ENCODE assay signal across 18 mouse cellular contexts in genomic region chr7:136427164-136427563, GRCm38 (mm10).
DNase-seq lines count a peak whose midpoint lies in the region; ATAC-seq and TF ChIP-seq lines count a peak whose summit lies in the region.
"Had no signal": no experiment of that assay in that cellular context is flagged by ENCODE, and none has a peak within 500 bp of the region (broad histone marks: within the 10 kb centered on the region; RNA-seq: fewer than 3 reads in every experiment).

No protein-coding gene starts in this region.

- TF ChIP-seq EP300 in liver, embryonic 14.5 days (IDR thresholded peaks at IDR 0.05; ENCODE audit: low read depth) = no peak

- no peaks in the 10 kb centered on the region for H3K4me1 ChIP-seq in liver, embryonic 14.5 days (replicated peaks; ENCODE audit: control insufficient read depth in 2 of 2, insufficient read depth in 2 of 2, low read length in 1 of 2)
- H3K4me1 ChIP-seq in liver, embryonic 12.5 days = no peaks in the 10 kb centered on the region
- peaks cover 13% of the 10 kb centered on the region for H3K4me1 ChIP-seq in E14TG2a.4 (replicated peaks; ENCODE audit: low read depth, low read length)
- no peaks in the 10 kb centered on the region for H3K4me1 ChIP-seq in cerebellum, adult 2 months (ENCODE audit: control insufficient read depth, insufficient read depth, low read length)

- no peak overlapping the region for H3K9ac ChIP-seq in liver, embryonic 14.5 days (replicated peaks)
- H3K9ac ChIP-seq in liver, embryonic 12.5 days = no peak overlapping the region
- H3K9ac ChIP-seq: midbrain, embryonic 15.5 days; neural tube, embryonic 13.5 days had no signal

- H3K9me3 ChIP-seq in liver, embryonic 14.5 days (ENCODE audit: control insufficient read depth, low read length) = no peaks in the 10 kb centered on the region
- no peaks in the 10 kb centered on the region for H3K9me3 ChIP-seq in liver, embryonic 12.5 days (replicated peaks)
- no peaks in the 10 kb centered on the region for H3K9me3 ChIP-seq in E14TG2a.4 (ENCODE audit: low read length)
- H3K9me3 ChIP-seq: hindbrain, embryonic 10.5 days; limb, embryonic 10.5 days; midbrain, embryonic 15.5 days; neural tube, embryonic 13.5 days had no signal

- no peak for DNase-seq in gastrocnemius, adult 2 months
- DNase-seq in gastrocnemius, postnatal 14 days = no peak
- no peak for DNase-seq in liver, embryonic 14.5 days (ENCODE audit: low read depth in 3 of 3, low spot score in 3 of 3)
- peak; percentile 41 for DNase-seq in embryo, embryonic 11 days
- no peak for DNase-seq in cerebellum, adult 2 months
- DNase-seq in cerebellum, adult 9-11 months = no peak
- DNase-seq: adrenal gland, adult 2 months; kidney, adult 9 months; lung, postnatal 10 days; right cerebral cortex, postnatal 25 days; thymus, postnatal 14 days had no signal

- no peak overlapping the region for H3K4me2 ChIP-seq in liver, embryonic 14.5 days (ENCODE audit: low read depth)
- H3K4me2 ChIP-seq in liver, embryonic 12.5 days = no peak overlapping the region
- H3K4me2 ChIP-seq: heart, embryonic 11.5 days; midbrain, embryonic 15.5 days; neural tube, embryonic 13.5 days had no signal

- no peak overlapping the region for H3K27ac ChIP-seq in gastrocnemius, adult 2 months
- no peak overlapping the region for H3K27ac ChIP-seq in liver, embryonic 14.5 days
- no peak overlapping the region for H3K27ac ChIP-seq in liver, embryonic 12.5 days
- H3K27ac ChIP-seq in cerebellum, adult 2 months (ENCODE audit: insufficient read depth, low read length) = no peak overlapping the region
- H3K27ac ChIP-seq: hindbrain, embryonic 10.5 days; limb, embryonic 10.5 days; midbrain, embryonic 15.5 days; neural tube, embryonic 13.5 days had no signal

- no peaks in the 10 kb centered on the region for H3K36me3 ChIP-seq in liver, embryonic 14.5 days (replicated peaks; ENCODE audit: control insufficient read depth, insufficient read depth, low read depth)
- H3K36me3 ChIP-seq in liver, embryonic 12.5 days = no peaks in the 10 kb centered on the region
- no peaks in the 10 kb centered on the region for H3K36me3 ChIP-seq in E14TG2a.4 (ENCODE audit: insufficient read depth, low read length)
- H3K36me3 ChIP-seq: hindbrain, embryonic 10.5 days; limb, embryonic 10.5 days; midbrain, embryonic 15.5 days; neural tube, embryonic 13.5 days had no signal

- no peak overlapping the region for H3K4me3 ChIP-seq in gastrocnemius, adult 2 months
- H3K4me3 ChIP-seq in liver, embryonic 14.5 days (ENCODE audit: insufficient read depth in 1 of 2, low read depth in 2 of 2, low read length in 2 of 2) = no peak overlapping the region
- H3K4me3 ChIP-seq in liver, embryonic 12.5 days = no peak overlapping the region
- no peak overlapping the region for H3K4me3 ChIP-seq in E14TG2a.4 (replicated peaks; ENCODE audit: low read length)
- H3K4me3 ChIP-seq in cerebellum, adult 2 months (replicated peaks; ENCODE audit: insufficient read depth, low read depth, low read length) = no peak overlapping the region
- H3K4me3 ChIP-seq: hindbrain, embryonic 10.5 days; limb, embryonic 10.5 days; midbrain, embryonic 15.5 days; neural tube, embryonic 13.5 days had no signal

- no peak for TF ChIP-seq POLR2A in cerebellum, adult 2 months (IDR thresholded peaks at IDR 0.05; ENCODE audit: borderline replicate concordance, insufficient read depth, low read length)

- no peak for ATAC-seq in liver, embryonic 14.5 days (ENCODE audit: insufficient read depth)
- ATAC-seq in liver, embryonic 12.5 days = no peak
- ATAC-seq: midbrain, embryonic 15.5 days had no signal

- peak; percentile 24; the same call in 1 of the 2 replicates for TF ChIP-seq CTCF in gastrocnemius, adult 2 months (IDR thresholded peaks at IDR 0.05)
- 0 out of 2 replicates have a peak, but pooled peaks have one; percentile 22 for TF ChIP-seq CTCF in liver, embryonic 14.5 days (IDR thresholded peaks at IDR 0.05; ENCODE audit: low read depth)
- peak; percentile 32 for TF ChIP-seq CTCF in E14TG2a.4 (conservative IDR thresholded peaks at IDR 0.05; ENCODE audit: low read length)
- TF ChIP-seq CTCF in cerebellum, adult 2 months (IDR thresholded peaks at IDR 0.05; ENCODE audit: borderline replicate concordance, insufficient read depth, low read depth, low read length) = no peak

- intact Hi-C loops in gastrocnemius, adult 2 months (cut with DNase I) = no loop called here
- intact Hi-C loops in gastrocnemius, postnatal 14 days (cut with DNase I; ENCODE audit: low total_unique reads) = no loop called here

- H3K27me3 ChIP-seq in liver, embryonic 14.5 days (ENCODE audit: control insufficient read depth, insufficient read depth, low read length) = no peaks in the 10 kb centered on the region
- no peaks in the 10 kb centered on the region for H3K27me3 ChIP-seq in liver, embryonic 12.5 days (replicated peaks)
- H3K27me3 ChIP-seq in E14TG2a.4 (ENCODE audit: insufficient read depth, low read length) = peaks cover 5% of the 10 kb centered on the region; the same call in 1 of the 2 replicates
- no peaks in the 10 kb centered on the region; the same call in 1 of the 2 replicates for H3K27me3 ChIP-seq in cerebellum, adult 2 months (ENCODE audit: control insufficient read depth, insufficient read depth, low read length)
- H3K27me3 ChIP-seq: midbrain, embryonic 15.5 days; neural tube, embryonic 13.5 days had no signal

- WGBS in liver, embryonic 14.5 days (ENCODE audit: insufficient replicate concordance) = 42% methylated on average over 4 of the region's 4 CpGs
- WGBS in liver, embryonic 12.5 days (ENCODE audit: insufficient replicate concordance) = 41% methylated on average over 4 of the region's 4 CpGs
- WGBS in cerebellum, adult 2 months = 67% methylated on average over 4 of the region's 4 CpGs
